Mouse (Mus musculus) spleen, postnatal 10 days (tissue): Measurements from ENCODE around the gene Scube1.

ENCODE experiments used
- DNase-seq, 2 experiments: peaks; one replicate each; pipeline ENCODE4 v3.0.0; 2021 to 2022; ENCODE audit warnings: low spot score in 2 of 2

The Scube1 gene

GRCm38 (mm10) chr15:83709889-83710774, 14.7 kb downstream of the Scube1 start:
- DNase-seq = no peak

- no peak for DNase-seq
Measured at GRCm38 (mm10) chr15:83706528-83707199, 18.2 kb downstream of the Scube1 start.

GRCm38 (mm10) chr15:83700593-83700923, 24.3 kb downstream of the Scube1 start:
- no peak for DNase-seq

- DNase-seq = no peak
Measured at GRCm38 (mm10) chr15:83699834-83700592, 24.8 kb downstream of the Scube1 start.

- no peak for DNase-seq
Measured at GRCm38 (mm10) chr15:83699132-83699833, 25.5 kb downstream of the Scube1 start.

- DNase-seq = no peak
Measured at GRCm38 (mm10) chr15:83696681-83697381, 28.0 kb downstream of the Scube1 start.

- no peak for DNase-seq
Measured at GRCm38 (mm10) chr15:83695159-83695558, 29.7 kb downstream of the Scube1 start.

GRCm38 (mm10) chr15:83691901-83692361, 32.9 kb downstream of the Scube1 start:
- DNase-seq = no peak

- no peak for DNase-seq
Measured at GRCm38 (mm10) chr15:83689946-83690345, 34.9 kb downstream of the Scube1 start.

- DNase-seq = peak in 1 of 2 experiments; percentile 18
Measured at GRCm38 (mm10) chr15:83686601-83687000, 38.2 kb downstream of the Scube1 start.

GRCm38 (mm10) chr15:83685950-83686349, 38.9 kb downstream of the Scube1 start:
- DNase-seq = no peak

GRCm38 (mm10) chr15:83683051-83683561, 41.7 kb downstream of the Scube1 start:
- no peak for DNase-seq

- no peak for DNase-seq
Measured at GRCm38 (mm10) chr15:83680300-83680699, 44.5 kb downstream of the Scube1 start.

- no peak for DNase-seq
Measured at GRCm38 (mm10) chr15:83679729-83680128, 45.1 kb downstream of the Scube1 start.

- no peak for DNase-seq
Measured at GRCm38 (mm10) chr15:83678606-83679005, 46.2 kb downstream of the Scube1 start.

- DNase-seq = no peak
Measured at GRCm38 (mm10) chr15:83678089-83678488, 46.7 kb downstream of the Scube1 start.

GRCm38 (mm10) chr15:83677098-83677497, 47.7 kb downstream of the Scube1 start:
- DNase-seq = no peak

- no peak for DNase-seq
Measured at GRCm38 (mm10) chr15:83676286-83676685, 48.5 kb downstream of the Scube1 start.

GRCm38 (mm10) chr15:83673621-83674020, 51.2 kb downstream of the Scube1 start:
- no peak for DNase-seq

- DNase-seq = no peak
Measured at GRCm38 (mm10) chr15:83667501-83667900, 57.3 kb downstream of the Scube1 start.

- no peak for DNase-seq
Measured at GRCm38 (mm10) chr15:83666418-83666817, 58.4 kb downstream of the Scube1 start.
